Mouse (Mus musculus) liver, postnatal 0 days (tissue): ENCODE data around the gene Tacc2. TPM values are rescaled to one million over a fixed set of nuclear protein-coding genes. Genes with fewer than 3 reads are reported as not detected.

Source experiments
- ATAC-seq: fragments of 200-750 bp; cut with Nextera tagmentation; 2 replicates; pipeline ENCODE4 v1.8.0; 2017; ENCODE audit warnings: mild to moderate bottlenecking, moderate library complexity
- DNase-seq: peaks from one replicate; pipeline ENCODE4 v3.0.0-alpha.2; 2016
- H3K27ac ChIP-seq: fragments of 300-500 bp; sonication (generic); 2 replicates; pipeline ENCODE4 v1.5.1; 2014; ENCODE audit warnings: antibody characterized with exemption, moderate library complexity, mild to moderate bottlenecking, low read depth
- H3K27me3 ChIP-seq: fragments of 300-500 bp; sonication (generic); 2 replicates; pipeline ENCODE4 v1.6.1; 2014; ENCODE audit warnings: low read length, control low read depth, mixed read lengths; ENCODE audit not compliant: insufficient read depth
- H3K36me3 ChIP-seq: fragments of 300-500 bp; sonication (generic); replicated peaks from 2 replicates; pipeline ENCODE4 v1.6.1; 2014; ENCODE audit warnings: mild to moderate bottlenecking, control low read depth, low read length, moderate library complexity, mixed read lengths; ENCODE audit not compliant: insufficient read depth
- H3K4me1 ChIP-seq: fragments of 300-500 bp; sonication (generic); 2 replicates; pipeline ENCODE4 v1.6.1; 2014; ENCODE audit warnings: antibody characterized with exemption, mild to moderate bottlenecking, control low read depth; ENCODE audit not compliant: insufficient read depth
- H3K4me2 ChIP-seq: fragments of 300-500 bp; sonication (generic); 2 replicates; pipeline ENCODE4 v1.6.1; 2014; ENCODE audit warnings: low read depth, mild to moderate bottlenecking, low read length, moderate library complexity, mixed read lengths
- H3K4me3 ChIP-seq: fragments of 300-500 bp; sonication (generic); 2 replicates; pipeline ENCODE4 v1.5.1; 2014; ENCODE audit warnings: low read depth, low read length
- H3K9ac ChIP-seq: fragments of 300-500 bp; sonication (generic); replicated peaks from 2 replicates; pipeline ENCODE4 v1.6.1; 2014; ENCODE audit warnings: mild to moderate bottlenecking, moderate library complexity
- H3K9me3 ChIP-seq: fragments of 300-500 bp; sonication (generic); 2 replicates; pipeline ENCODE4 v1.6.1; 2016; ENCODE audit warnings: mild to moderate bottlenecking, control low read depth, low read length, mixed read lengths
- CTCF ChIP-seq: sonication (generic); IDR thresholded peaks from 2 replicates; pipeline ENCODE4 v1.5.1; 2016; ENCODE audit warnings: antibody characterized with exemption, low read depth
- EP300 ChIP-seq: IDR thresholded peaks from 2 replicates; pipeline ENCODE4 v1.6.1; 2016; ENCODE audit warnings: antibody characterized with exemption, low read depth, mild to moderate bottlenecking
- whole genome bisulfite sequencing: fragments of 180-500 bp; shearing (Covaris S2); extraction: QIAGEN DNeasy Blood & Tissue Kit; methylation state at CpG from one replicate; pipeline ENCODE4 v1.1.7; 2014; ENCODE audit not compliant: insufficient replicate concordance; 5-methylcytosine and 5-hydroxymethylcytosine counted together
- polyA plus RNA-seq: library from polyadenylated mRNA; unstranded; fragments of >200 nt; fragmentation: Nextera tagmentation; extraction: Ambion mirVana; gene quantifications from 2 replicates; pipeline ENCODE4 v1.2.1, GENCODE M21; 2015

Gene Tacc2
- polyA plus RNA-seq, 1 experiment from 2014 or later, result 3.5 TPM

DNA sequence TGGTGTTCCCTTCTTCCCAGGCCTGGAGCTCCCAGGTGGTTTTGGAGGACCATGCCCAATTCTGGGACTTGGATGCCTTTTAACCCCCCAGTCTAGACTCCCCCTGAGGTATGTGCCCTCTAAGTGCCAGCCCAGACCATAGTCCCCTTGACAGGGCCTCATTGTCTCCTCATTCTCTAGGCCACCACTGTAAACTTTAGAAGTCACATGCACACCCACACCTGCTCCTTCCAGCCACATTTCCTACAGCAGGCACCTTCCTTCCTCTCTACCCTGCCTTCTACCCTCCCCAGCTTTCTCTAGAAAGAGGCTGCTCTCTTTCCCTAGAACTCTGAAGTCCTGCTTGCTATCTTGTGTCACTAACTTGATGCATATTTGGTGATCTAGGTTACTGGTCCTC is 121.2 kb downstream of the Tacc2 start:
- H3K36me3 ChIP-seq, result no peaks in the 10 kb centered on the region
- no peak overlapping the region for H3K4me3 ChIP-seq
- H3K4me1 ChIP-seq, result no peaks in the 10 kb centered on the region; the same call in 1 of the 2 replicates
- no peak for ATAC-seq
- DNase-seq, result no peak
- H3K9me3 ChIP-seq, result no peaks in the 10 kb centered on the region
- H3K27ac ChIP-seq, result no peak overlapping the region
- no peaks in the 10 kb centered on the region for H3K27me3 ChIP-seq
- TF ChIP-seq CTCF, result no peak
- TF ChIP-seq EP300, result no peak
- H3K4me2 ChIP-seq, result no peak overlapping the region
- H3K9ac ChIP-seq, result no peak overlapping the region

DNA sequence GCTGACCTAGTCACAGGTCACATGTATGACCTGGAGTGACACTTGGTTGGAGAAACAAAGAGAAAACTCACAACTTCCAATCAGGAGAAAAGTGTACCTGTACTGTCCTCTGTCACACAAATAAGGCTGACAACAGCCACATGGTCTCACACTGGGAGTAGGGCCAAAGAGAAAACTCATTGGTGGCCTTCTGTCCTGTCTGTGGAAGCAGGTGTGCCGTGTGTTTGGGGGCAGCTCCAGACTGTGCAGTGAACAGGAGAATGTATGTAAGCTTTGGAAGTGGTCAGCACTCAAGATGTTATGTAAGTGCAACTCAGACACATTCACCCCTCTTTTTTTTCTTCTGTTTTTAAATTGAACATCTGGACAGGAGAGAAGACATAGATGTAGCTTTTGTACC is 124.1 kb downstream of the Tacc2 start:
- Histone ChIP-seq H3K27ac (no peak overlapping the region), H3K9ac (no peak overlapping the region), H3K4me3 (no peak overlapping the region), H3K36me3 (no peaks in the 10 kb centered on the region), H3K4me2 (no peak overlapping the region), H3K27me3 (no peaks in the 10 kb centered on the region), H3K4me1 (no peaks in the 10 kb centered on the region; the same call in 1 of the 2 replicates), H3K9me3 (no peaks in the 10 kb centered on the region)
- no peak; the same call in 1 of the 2 replicates for ATAC-seq
- TF ChIP-seq CTCF (no peak), EP300 (no peak)
- DNase-seq, result no peak
- 63% methylated on average over 1 of the region's 1 CpGs for WGBS

DNA sequence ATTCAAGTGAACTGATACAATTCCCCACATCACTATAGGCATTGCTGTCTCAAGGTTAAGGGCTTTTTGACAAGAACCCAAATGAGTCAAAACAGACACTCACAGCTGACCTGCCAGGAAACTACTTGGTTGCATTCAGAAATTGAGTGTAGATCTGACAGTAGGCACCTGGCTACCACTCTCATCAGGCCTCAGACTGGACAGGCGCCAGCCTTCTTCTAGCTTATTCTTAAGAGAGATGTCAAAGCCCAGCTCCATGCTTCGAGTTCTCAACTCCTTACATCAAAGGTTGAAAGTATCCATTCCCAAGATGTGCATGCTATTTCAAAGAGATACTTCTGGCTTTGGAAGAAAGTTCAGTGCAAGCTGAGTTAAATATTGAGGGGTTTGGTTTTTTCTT is 128.0 kb downstream of the Tacc2 start:
- H3K9me3 ChIP-seq, result no peaks in the 10 kb centered on the region
- 68% methylated on average over 2 of the region's 2 CpGs for WGBS
- DNase-seq (no peak), ATAC-seq (no peak)
- H3K27me3 ChIP-seq, result no peaks in the 10 kb centered on the region
- H3K9ac ChIP-seq, result no peak overlapping the region
- H3K4me2 ChIP-seq, result no peak overlapping the region
- TF ChIP-seq CTCF, result no peak
- TF ChIP-seq EP300, result no peak
- no peak overlapping the region for H3K4me3 ChIP-seq
- no peak overlapping the region for H3K27ac ChIP-seq
- peaks cover 6% of the 10 kb centered on the region; the same call in 1 of the 2 replicates for H3K4me1 ChIP-seq
- H3K36me3 ChIP-seq, result no peaks in the 10 kb centered on the region

DNA sequence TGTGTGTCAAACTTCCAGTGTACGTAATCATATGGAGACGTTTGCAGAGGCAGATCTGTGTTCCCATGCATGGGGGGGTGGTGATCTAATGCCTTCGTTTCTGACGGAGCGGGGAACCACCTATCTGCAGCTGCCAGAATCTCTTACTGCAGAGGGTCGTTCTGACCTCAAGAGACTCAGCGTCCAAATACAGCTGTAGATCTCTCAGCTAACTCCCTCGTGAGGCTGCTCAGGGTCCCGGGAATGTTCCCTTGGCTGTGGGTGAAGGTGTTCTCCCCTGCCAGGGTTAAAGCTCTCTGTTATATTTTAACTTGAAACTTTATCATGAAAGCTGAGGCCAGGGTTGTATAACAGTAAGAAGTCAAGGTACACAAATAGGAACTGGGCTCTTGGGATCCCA is 131.7 kb downstream of the Tacc2 start:
- Histone ChIP-seq H3K4me3 (no peak overlapping the region), H3K9ac (no peak overlapping the region), H3K9me3 (no peaks in the 10 kb centered on the region), H3K4me1 (peaks cover 6% of the 10 kb centered on the region), H3K27me3 (no peaks in the 10 kb centered on the region), H3K27ac (peak overlapping the region; percentile 50), H3K4me2 (peak overlapping the region; percentile 42), H3K36me3 (no peaks in the 10 kb centered on the region)
- ATAC-seq (0 out of 2 replicates have a peak, but pooled peaks have one; percentile 40), DNase-seq (no peak)
- 52% methylated on average over 9 of the region's 9 CpGs for WGBS
- TF ChIP-seq CTCF (no peak), EP300 (no peak)

DNA sequence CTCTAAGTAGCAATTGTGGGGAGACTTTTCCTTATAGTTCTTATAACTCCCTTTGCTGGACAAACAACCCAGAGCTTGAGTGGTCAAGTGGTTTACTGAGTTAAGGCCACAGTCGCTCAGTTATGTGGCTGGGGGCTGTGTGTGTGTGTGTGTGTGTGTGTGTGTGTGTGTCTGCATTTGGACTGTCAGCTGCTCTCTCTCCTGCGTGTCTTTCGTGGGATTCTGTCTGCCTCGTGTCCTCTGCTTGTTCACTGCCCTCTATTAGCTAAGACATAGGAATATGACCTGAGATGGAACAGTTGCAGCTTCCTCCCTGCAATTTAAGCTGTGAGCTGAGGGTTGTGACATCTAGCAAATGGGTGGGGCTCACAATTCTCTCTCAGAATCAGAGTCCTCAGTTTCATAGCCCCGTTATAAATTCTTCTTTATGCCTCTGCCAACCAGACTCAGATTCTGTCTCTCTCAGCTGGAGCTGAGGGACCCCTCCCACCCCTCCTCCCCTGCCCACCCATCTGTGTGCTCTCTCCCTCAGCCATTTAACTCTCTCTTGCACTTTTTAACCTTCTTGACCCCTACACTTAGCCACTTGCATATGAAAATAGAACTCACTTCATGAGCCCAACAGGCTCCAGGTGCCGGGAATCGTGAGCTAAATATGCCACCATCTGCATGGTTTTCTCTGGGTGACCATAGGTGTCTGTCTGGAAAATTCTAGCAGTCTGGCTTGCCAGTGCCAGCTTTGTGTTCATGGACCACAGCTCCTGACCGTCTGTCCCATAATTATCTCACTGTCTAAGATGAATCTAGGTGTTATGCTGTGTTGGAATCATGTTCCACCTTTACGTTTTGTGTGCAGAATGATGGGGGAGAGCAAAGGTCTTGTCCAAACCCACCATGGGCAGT is 132.4 kb downstream of the Tacc2 start:
- no peak overlapping the region for H3K4me3 ChIP-seq
- H3K36me3 ChIP-seq, result no peaks in the 10 kb centered on the region
- 53% methylated on average over 9 of the region's 9 CpGs for WGBS
- peaks cover 6% of the 10 kb centered on the region for H3K4me1 ChIP-seq
- H3K4me2 ChIP-seq, result peak overlapping the region; percentile 42; the same call in 1 of the 2 replicates
- no peaks in the 10 kb centered on the region for H3K27me3 ChIP-seq
- DNase-seq, result no peak
- ATAC-seq, result no peak
- no peak overlapping the region for H3K9ac ChIP-seq
- H3K9me3 ChIP-seq, result no peaks in the 10 kb centered on the region
- H3K27ac ChIP-seq, result peak overlapping the region; percentile 50
- no peak for TF ChIP-seq EP300
- TF ChIP-seq CTCF, result no peak

DNA sequence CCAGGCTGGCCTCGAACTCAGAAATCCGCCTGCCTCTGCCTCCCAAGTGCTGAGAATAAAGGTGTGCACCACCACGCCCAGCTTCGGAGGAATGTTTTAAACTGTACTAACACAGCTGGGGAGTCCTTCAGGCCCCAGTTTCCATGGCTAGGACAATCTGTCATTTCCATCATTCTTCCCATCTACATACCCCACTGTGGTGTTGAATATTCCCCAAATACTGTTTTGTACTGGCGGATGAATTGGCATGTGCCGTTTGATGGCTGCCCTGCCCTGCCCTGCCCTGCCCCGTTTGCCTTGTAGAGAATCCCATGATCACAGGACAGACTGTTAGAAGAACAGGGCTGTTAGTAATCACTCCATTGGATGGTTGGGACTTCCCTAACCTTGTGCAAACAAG is 134.6 kb downstream of the Tacc2 start:
- H3K27ac ChIP-seq, result no peak overlapping the region
- no peak overlapping the region for H3K4me3 ChIP-seq
- TF ChIP-seq CTCF (no peak), EP300 (no peak)
- no peak for ATAC-seq
- H3K4me1 ChIP-seq, result peaks cover 12% of the 10 kb centered on the region
- no peaks in the 10 kb centered on the region for H3K9me3 ChIP-seq
- H3K27me3 ChIP-seq, result no peaks in the 10 kb centered on the region
- 68% methylated on average over 6 of the region's 7 CpGs for WGBS
- H3K9ac ChIP-seq, result no peak overlapping the region
- H3K36me3 ChIP-seq, result no peaks in the 10 kb centered on the region
- H3K4me2 ChIP-seq, result no peak overlapping the region
- no peak for DNase-seq
